Mouse (Mus musculus) ovary, adult 18-20 months (tissue): ENCODE results near the gene Fbf1.

Experiments
- DNase-seq: peaks from one replicate; pipeline ENCODE4 v3.0.0; 2022; ENCODE audit warnings: low spot score, mixed read lengths

The Fbf1 gene

DNA sequence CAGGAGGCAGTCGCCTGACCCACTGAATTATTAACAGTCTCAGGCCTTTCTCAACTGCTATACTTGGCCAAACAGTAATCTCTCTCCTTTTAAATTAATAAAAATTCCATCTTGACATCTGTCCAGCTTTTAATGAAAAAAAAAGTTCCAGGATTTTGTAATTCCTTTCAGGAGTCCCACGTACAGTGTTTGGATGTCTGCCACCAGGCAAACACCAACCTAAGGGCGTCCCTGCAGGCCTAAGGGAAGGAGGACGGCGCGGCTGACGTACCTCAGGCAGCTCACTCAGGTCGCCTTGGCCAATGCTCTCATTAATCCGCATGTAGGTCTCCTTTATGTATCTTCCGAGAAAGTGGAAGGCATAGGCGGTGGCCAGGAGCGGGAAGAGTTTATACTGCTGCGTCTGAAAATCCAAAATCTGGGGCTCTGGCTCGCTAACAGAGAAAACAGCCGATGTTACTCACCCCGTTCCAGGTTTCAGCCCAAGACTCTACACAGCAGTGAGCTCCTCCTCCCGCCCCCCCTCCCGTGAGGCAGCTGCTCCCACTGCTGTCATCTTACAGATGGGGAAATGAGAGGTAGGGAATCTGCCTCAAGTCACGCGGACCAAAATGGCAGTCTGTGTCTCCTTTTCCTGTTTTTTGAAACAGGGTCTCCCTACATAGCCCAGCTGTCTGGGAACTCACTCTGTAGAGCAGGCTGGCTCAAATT lies 10.6 kb upstream of the Fbf1 start:
- DNase-seq, result no peak

DNA sequence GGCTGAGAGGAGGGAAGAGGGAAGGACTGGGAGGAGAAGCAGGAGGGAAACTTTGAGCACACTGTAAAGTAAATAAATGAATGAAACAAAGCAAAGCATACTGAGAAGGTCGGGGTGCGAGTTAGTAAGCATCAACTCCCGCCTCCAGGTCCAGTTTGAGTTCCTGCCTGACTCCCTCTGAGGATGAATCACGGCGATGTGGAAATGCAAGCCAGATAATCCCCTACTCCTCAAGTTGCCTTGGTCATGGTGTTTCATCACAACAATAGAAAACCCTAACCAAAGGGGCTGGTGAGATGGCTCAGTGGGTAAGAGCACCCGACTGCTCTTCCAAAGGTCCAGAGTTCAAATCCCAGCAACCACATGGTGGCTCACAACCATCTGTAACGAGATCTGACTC lies 8.0 kb upstream of the Fbf1 start:
- DNase-seq, result no peak

DNA sequence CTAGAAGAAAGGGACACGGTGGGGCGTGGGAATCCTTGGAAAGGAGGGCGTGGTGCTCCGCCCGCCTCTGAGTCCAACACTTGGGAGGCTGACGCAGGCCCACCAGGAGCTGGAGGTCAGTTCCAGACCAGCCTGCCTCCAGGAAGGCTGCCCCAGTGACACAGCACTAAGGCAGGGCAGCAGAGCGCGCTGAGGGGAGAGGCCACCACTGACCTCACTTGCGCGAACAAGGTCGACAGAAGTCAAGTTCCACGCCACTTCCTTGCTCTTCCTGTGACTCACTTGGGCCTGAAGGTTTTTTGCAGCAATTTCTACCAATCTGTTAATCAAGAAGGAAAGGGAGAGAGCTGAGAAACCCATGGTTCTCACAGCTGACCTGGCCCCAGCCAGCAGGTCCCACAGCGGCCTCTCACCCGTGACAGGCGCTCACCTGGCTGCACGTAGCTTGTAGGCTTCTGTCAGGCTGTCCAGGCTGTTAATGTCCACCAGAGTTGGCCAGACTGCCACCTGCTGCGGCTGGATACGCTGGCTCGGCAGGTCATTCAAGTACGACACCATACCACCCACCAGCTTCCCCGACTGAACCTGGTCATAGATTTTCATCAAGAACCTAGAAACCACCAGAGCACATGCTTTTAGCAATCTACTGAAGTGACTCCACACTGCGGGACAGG lies 6.9 kb upstream of the Fbf1 start:
- DNase-seq, result no peak

GRCm38 (mm10) chr11:116171959-116172358 lies 4.0 kb upstream of the Fbf1 start:
- DNase-seq, result no peak

DNA sequence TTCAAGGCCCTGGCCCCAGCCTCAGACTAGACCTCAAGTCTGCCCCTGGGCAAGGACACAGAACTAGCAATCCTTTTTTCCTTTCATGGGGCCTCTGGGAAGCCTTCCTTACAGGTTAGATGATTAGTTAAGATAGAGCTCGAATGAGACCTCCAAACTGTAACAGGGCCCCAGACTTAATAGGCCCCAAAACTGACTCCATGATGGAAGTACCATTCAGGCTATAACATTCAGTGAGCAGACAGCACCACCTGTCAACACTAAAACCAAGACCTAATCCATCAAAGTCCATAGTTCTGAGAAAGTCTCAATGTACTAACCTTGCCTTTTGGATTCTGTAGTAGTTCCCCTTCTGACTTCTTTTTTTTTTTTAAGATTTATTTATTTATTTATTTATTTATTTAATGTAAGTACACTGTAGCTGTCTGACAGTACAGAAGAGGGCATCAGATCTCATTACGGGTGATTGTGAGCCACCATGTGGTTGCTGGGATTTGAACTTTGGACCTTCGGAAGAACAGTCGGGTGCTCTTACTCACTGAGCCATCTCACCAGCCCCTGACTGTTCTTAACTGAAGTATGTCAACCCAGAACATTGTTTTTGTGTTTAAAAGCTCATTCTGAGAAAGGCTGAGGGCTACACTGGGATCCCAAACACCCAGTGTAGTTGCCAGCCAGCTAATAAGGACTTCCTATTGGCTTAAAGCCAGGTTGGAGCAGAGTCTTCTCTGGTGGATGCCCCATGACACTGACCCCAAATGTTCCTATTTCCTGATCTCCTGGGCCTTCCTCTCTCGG lies 2.2 kb upstream of the Fbf1 start:
- DNase-seq, result no peak

GRCm38 (mm10) chr11:116169214-116169613 lies 1.2 kb upstream of the Fbf1 start:
- no peak for DNase-seq

GRCm38 (mm10) chr11:116167232-116167631 lies 734 bp downstream of the Fbf1 start:
- DNase-seq, result no peak

DNA sequence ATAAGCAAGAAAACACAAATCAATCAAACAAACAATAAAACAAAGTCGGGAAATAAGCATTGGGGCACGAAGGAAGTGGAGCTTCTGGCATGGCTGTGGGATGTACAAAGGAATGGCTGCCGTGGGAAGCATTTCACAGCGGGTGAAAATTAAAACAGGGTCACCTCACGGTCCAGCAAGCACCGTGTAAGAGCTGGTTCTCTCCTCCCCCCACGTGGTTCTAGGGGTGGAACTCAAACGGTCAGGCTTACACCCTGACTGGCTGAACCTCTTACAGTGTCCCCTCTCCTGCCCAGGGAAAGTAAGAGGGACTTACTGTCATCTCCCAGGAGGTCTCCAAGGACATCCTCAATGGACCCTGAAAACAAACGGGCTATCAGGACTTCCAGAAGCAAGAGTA lies 5.0 kb downstream of the Fbf1 start:
- DNase-seq, result no peak

- DNase-seq, result no peak
Observed at GRCm38 (mm10) chr11:116162146-116162545, 5.8 kb downstream of the Fbf1 start.

DNA sequence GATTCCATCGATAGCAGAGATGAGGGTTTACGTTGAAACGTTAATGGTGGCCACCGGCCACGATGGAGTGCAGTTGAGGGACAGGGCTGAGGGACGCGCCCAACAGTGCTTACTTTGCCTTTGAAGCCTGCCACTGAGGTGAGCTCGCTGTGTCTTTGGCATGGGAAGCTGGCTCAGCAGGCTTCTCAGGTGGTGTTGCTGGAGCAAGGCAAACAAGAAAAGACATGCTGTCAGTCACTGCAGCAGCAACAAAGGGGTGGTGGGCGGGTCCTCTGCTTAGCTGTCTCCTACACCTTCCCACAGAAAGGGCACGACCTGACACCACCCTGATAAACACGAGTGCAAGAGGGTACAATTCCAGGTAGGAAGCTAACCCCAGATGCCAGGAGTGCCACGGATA lies 6.7 kb downstream of the Fbf1 start:
- DNase-seq, result no peak

GRCm38 (mm10) chr11:116150960-116151359 lies 17.0 kb downstream of the Fbf1 start:
- no peak for DNase-seq

GRCm38 (mm10) chr11:116149341-116149740 lies 18.6 kb downstream of the Fbf1 start:
- no peak for DNase-seq

DNA sequence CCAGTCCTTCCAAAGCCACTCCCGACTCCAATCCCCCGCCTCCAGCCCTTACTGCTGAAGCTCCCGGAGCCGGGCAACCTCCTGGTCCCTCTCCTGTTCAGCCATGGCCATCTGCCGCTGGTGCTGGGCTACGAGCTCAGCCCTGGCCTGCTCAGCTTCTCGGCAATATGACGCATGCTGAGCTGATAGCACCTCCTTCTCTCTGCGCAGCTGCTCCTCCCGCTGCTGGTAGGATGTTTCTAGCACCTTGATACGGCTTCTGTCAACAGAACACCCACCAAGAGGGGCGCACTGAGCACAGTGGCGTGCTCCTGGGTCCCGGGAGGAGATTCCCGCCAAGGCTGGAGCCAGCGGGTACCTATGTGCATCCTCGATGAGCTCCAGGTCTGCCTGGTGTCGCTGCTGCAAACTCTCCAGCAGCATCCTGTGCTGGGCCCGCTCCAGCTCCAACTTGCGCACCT lies 19.2 kb downstream of the Fbf1 start:
- DNase-seq, result no peak

GRCm38 (mm10) chr11:116146294-116146985 lies 21.5 kb downstream of the Fbf1 start:
- peak; percentile 27 for DNase-seq

DNA sequence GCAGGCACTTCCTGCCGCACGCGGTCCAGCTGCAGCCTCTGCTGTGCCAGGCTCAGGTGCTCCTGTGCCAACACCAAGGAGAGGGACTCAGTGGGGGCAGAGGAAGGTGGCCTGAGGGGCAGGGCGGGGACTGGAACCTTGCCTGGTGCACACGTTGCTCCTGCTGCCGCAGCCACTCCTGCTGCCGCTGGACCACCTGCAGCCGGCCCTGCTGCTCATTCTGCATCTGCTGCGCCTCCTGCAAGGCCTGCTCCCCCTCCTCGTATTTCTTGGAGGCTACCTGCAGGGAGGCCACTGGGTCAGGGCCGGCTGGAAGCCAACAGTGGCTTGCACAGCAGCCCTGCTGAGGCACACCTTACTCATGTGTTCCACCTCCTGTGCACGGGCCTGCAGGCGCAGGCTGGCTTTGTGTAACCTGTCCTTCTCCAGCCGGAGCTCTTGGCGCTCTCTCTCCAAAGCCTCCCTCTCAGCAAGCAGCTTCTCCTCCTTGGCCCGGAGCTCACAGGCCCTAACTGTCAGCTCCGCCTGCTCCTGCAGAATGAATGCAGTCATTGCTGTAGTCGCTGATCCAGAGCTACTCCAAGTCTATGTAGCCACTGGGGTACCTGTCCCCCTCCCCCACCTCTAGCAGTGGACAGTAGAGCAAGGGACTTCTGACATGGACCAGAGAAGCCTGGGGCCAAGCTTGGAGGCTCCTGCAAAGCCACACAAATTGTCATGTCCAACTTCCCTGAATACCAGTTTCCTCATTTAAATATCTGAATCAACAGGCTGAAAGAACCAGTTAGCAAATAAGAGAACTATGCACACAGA lies 22.3 kb downstream of the Fbf1 start:
- DNase-seq, result no peak

DNA sequence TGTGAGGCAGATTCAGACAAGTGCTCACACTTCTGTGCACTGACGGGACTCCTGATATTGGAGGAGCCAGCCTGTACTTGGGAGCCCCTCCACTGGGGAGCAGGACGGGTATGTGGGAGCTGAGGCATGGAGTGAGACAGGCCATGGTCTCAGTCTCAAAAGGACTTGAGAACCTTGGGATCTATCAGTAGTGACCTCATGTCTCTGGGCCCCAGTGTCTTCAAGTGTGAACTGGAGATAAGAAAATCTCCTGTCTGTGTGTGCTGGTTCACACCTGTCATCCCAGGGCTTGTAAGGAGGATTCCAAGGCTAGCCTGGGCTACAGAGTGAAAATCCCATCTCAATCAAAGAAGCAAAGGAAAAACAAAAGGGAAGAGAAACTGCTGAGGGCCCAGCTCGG lies 24.5 kb downstream of the Fbf1 start:
- no peak for DNase-seq

GRCm38 (mm10) chr11:116142211-116142991 lies 25.6 kb downstream of the Fbf1 start:
- no peak for DNase-seq

- peak; percentile 84 for DNase-seq
Observed at GRCm38 (mm10) chr11:116138468-116139138, 29.4 kb downstream of the Fbf1 start, which contains the start of gene Mrpl38. TSS of gene Mrpl38 (minus strand) at chr11:116138868.

DNA sequence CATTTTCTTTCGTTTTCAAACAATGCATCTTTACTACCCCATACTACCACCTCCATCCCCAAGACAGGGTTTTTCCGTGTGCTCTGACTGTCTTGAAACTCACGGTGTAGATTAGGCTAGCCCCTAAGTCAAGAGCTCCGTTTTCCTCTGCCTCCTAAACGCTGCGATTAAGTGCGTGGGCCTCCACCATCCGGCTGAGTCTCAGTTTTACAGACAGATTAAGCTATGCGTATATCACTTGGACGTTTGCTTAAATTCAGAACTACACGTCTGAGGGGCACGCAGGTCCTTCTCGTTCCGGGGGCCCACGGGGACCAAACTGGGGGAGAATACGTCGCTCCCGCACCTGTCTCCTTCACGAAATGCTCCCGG lies 29.9 kb downstream of the Fbf1 start:
- DNase-seq, result no peak

GRCm38 (mm10) chr11:116134171-116134570 lies 33.8 kb downstream of the Fbf1 start:
- no peak for DNase-seq
